Mouse (Mus musculus): ENCODE measurements at regions not wholly inside any gene's neighbourhood (a gene's known extent, or its start where the extent isn't known, plus 50 kb on each side); places are given as distances from the start of the nearest gene placed in this dataset.

DNA sequence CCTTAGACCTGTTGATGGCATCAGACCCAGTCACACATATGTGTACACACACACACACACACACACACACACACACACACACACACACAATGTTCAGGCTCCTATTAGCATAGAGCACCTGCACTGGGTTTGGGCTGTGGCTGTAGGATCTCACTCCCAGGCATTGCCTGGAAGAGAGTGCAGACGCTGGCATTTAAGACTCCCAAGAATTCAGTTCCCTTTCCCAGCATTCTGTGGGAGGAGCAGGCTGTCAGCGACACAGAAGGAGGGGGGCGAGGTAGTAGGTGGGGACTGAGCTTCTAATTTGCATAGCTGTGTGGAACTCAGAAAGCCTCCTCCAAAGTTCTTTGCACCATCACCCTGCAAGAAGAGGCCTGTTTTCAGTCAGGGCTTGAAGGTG lies 374.2 kb upstream of the Fam49b start:
- TF ChIP-seq HCFC1 (IDR thresholded peaks at IDR 0.05; ENCODE audit: borderline replicate concordance, insufficient read depth, low read length) (no peak), MAFK (IDR thresholded peaks at IDR 0.05; ENCODE audit: insufficient read depth, low read depth, low read length) (no peak)
